Mouse (Mus musculus): ENCODE measurements around the gene Pacs1.
A peak's percentile ranks its signal among the peaks of the same experiment; 100 is the strongest.

- TF ChIP-seq CTCF (IDR thresholded peaks at IDR 0.05) (peak; percentile 75), EP300 (IDR thresholded peaks at IDR 0.05) (no peak)
Observed at GRCm38 (mm10) chr19:5139640-5140039, 133.3 kb downstream of the Pacs1 start.

Data from lung, postnatal 0 days (tissue).